Mouse (Mus musculus) ZHBTc4 (cell line): Measurements from ENCODE around the gene Syt2.

Experiments used
- DNase-seq: peaks from one replicate; pipeline ENCODE4 v3.0.0-alpha.2; 2011; ENCODE audit warnings: low read depth, low spot score

Gene Syt2

GRCm38 (mm10) chr1:134647591-134647990 is 1.1 kb downstream of the Syt2 start:
- no peak for DNase-seq

DNA sequence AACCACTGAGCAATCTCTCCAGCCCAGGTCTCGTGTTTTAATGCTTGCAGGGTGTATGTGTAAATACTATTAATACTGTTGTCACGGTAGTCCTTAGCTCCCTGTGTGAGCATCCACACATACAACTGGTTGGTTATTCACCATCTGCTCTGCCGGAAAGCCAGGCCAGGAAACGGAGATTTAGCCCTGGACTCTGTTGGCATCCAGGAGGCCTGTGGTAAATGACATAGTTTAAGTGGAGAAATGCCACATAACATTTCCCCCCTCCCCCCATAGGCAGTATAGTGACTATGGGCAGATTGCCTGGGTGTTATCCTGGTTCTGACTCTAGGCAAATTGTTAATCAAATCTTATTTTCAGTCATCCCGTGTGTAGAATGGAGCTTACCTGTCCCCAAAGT is 4.3 kb downstream of the Syt2 start:
- no peak for DNase-seq

DNA sequence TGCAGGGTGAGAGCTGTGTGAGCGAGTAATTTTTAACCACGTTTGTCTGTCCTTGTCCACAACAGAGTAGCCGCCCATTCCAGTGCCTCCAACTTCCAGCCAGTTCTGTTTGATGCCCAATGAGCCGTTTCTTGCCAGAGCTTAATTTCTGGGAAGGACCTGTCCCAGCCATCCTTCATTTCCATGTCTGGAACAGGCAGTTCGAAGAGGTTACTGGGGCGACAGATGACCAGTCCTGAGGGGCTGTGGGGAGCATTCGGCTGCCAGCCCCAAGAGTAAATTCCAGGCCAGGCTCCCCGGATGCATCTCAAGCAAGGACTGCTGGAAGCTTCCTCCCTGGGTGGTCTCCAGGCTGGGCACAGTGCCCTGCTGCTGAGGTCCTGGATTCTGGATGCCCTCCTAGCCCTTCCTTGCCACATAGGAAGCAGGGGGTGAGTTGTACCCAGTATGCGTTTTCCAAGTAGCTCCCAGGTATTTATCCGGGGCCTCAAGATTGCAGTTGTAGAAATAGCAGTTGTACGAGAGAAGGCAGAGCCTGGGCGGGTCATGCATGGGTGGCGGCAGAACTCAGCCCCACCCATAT is 4.9 kb downstream of the Syt2 start:
- no peak for DNase-seq

DNA sequence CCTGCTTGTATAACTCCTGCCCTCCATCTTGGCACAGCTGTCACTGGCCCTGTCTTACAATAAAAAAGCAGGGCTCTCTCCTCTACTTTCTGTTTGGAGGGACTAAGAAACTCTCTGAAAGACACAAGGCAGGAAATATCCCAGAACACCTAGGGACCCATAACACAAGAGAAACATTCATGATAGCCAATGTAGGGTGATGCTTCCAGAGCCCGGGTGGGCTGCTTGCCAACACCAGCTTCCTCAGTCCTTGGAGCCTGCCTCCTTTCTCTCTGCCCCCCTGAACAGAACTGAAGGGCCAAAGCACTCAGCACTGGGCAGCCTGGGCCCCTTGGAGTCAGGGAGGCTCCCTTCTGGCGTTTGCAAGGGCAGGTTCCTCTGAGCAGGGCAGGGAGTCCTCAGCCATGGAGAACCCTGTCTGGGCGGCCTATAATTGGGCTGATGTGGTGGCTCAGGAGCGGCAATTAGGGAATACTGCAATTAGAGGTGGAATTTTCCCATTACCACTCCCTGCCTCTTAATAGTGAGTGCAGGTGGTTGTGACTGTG is 5.4 kb downstream of the Syt2 start:
- no peak for DNase-seq

DNA sequence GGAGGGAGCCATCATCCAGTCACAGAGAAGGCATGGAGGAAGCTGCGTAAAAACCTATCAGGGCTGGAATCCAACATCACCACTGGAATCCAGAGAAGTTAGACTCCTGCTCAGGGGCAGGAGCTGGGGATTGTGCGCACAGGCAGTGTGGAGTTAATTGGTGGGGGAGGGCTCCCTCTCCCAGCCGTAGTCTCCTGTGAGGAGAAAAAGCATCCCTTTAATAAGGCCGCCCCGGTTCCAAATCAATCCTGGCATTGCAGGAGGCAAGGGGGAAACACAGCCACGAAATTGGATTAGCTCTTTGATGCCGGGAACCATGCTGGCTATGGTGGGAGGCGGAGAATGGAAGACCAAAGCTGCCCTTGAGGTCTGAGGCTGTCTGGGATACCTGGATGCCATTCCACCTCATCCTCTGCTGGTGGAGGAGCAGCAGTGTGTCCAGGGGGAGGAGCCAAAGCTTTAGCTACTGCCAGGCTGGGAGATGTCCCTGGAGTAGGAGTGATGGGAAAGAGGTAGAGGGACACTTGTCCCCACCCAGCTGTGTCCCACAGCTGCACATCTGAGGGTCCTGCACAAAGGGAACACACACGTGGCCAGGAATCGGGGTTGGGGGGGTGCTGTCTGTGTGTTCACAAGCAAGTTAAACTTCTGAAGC is 7.3 kb downstream of the Syt2 start:
- DNase-seq, result no peak

DNA sequence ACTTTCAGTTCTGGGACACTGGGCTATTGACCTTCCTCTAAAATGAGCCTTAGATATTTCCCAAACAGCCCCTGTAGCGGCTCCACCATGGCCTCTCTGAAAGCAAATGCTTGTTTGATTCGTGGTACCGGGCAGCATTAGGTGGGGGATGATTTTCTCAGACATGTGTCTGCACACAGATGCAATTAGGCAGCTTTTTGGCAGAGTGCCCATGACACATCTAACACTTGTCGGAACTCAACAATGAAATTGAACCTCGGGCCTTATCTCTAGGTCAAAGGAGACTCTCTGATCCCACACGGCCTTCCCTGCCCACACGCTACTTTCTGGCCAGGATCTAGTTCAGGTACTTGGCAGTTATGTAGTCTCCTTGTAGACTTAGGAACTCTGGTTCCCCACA is 12.4 kb downstream of the Syt2 start:
- DNase-seq, result no peak

- no peak for DNase-seq
These were observed 13.7 kb downstream of the Syt2 start for GRCm38 (mm10) chr1:134660163-134660562.

DNA sequence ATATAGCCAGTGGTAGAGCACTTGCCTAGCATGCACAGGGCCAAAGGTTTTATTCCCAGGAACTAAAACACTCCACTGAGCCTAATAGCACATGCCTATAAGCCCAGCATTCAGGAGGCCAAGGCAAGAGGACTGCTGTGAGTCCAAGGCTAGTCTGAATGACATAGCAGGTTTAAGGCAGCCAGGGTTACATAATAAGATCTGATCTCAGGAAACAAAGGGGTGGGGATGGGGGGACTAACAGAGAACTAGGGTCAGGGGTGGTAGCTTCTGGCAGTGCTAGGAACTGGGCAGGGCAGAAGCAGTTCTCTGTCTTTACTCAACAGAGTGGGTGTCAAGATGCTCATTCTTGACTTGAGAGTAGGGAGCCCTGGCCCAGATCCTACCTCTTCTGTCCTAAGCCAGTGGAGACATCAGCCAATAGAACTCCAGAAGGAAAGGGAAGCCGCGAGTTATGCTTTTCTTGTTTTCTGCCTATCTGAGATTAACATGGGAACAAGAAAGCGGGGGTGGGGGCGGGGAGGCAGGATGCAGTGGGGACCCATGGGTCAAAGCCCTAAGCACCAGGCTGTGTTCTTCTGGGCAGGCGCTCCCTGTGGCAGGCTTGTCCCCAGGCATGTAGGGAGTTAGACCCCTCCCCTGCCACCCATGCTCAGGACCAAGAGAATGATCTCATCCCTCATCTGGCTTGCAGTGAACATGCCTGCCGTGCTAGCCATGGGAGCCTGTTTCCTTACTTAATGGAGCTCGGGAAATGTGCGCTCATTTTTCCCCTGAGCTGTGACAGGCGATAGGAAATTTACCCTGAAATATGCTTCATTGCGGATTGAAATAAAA is 25.0 kb downstream of the Syt2 start:
- no peak for DNase-seq

DNA sequence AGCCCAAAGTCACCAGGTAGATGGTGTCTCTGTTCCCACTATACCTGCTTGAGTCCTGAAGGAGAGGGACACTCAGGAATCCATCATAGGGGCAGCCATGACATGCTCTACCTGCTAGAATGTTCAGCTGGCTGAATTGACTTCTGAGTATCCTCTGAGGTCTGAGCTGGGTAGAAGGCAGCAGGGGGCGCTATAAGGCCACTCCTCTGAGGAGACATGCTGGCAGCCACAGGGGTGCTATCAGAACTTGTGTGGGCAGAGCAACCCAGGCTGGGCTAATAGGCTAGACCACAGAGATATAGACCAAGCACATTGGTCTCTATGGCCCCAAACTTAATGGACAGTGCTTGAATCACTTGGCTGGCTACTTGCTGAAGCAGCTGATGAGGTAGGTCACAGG is 27.8 kb downstream of the Syt2 start:
- DNase-seq, result peak; percentile 37

- no peak for DNase-seq
These were observed 33.0 kb downstream of the Syt2 start for GRCm38 (mm10) chr1:134679445-134679844.

DNA sequence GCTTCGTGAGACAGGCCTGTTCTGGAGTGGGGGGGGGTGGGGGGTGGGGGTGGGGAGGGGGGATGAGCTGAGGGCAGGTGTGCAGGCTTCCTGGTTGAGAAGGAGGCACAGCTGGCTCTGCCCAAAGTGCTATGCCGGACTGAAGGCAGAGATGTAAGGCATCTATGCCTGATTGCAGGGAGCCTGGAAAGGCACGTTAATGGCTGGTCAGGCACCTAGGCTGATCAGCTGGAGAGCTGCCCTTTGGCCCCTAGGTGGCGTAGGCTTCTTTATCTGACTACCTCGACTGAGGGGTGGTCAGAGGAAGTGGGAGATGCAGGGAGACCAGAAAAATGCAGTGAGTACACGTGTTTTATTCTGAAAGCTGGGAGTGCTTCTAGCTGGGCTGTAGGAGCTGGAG is 34.1 kb downstream of the Syt2 start:
- DNase-seq, result no peak

DNA sequence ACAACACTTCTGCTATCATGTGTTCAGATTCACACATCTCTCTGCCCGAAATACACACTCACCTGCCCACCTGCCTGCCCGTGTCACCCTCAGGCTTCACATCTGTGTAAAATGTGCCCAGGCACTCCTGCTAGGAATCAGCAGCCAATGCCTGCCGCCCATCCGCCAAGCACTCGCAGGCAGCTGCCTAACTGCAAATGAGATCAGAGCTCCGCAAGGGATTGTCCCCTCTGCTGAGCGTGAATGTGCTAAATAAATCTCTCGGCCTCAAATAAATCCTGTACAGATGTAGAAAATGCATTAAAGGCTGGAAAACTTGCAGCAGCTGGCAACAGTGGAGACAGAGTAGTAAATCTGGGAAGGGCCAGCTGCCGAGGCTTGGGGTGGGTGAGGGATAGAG is 36.0 kb downstream of the Syt2 start:
- no peak for DNase-seq

DNA sequence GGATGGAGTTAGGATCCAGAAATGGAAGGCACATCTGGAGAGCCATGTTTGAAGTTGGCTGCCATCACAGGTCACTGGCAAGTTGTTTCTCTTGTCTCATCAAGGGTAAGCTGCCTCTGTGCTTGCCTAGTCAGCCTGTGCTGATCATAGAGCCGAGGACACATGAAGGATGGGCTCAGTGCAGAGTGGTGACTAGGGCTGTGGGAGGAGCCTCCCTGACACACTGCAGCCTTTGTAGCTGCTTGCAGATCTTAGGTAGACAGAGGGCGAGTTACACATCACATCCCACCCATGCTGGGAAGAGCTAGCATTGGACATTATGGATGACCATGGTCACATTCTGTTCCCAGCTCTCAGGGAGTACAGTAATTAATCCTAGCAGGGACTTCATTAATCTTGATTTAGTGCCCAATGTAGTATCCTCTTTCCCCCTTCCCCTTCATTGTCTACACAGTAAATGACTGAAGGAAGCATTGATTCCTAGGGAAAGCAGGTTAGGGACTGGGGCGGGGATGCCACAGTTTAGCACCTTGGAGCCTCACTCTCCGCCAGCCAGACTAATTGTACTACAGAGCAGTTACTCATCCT is 40.5 kb downstream of the Syt2 start:
- DNase-seq, result no peak

DNA sequence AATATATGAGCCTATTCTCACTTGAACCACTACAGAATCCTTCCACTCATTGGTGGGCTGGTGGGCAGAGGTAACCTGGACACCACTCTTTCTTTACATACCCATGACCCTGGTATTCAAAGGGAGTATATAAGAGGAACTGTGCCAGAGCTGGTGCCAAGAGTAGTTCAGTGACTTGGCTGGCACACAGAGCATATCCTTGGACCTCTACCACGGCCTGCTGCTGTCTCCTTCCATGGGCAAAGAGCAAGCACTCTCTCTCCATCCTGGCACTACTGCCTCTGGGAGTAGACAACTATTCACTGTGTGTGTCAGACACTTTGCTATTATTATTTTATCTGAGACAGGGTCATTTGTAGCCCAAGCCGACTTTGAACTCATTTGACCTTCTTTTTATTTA is 49.8 kb downstream of the Syt2 start:
- no peak for DNase-seq

GRCm38 (mm10) chr1:134697073-134697472 is 50.6 kb downstream of the Syt2 start:
- no peak for DNase-seq

GRCm38 (mm10) chr1:134697522-134698250 is 51.2 kb downstream of the Syt2 start:
- DNase-seq, result no peak

- DNase-seq, result no peak
These were observed 52.0 kb downstream of the Syt2 start for GRCm38 (mm10) chr1:134698486-134698885.

GRCm38 (mm10) chr1:134699390-134699789 is 52.9 kb downstream of the Syt2 start:
- no peak for DNase-seq

DNA sequence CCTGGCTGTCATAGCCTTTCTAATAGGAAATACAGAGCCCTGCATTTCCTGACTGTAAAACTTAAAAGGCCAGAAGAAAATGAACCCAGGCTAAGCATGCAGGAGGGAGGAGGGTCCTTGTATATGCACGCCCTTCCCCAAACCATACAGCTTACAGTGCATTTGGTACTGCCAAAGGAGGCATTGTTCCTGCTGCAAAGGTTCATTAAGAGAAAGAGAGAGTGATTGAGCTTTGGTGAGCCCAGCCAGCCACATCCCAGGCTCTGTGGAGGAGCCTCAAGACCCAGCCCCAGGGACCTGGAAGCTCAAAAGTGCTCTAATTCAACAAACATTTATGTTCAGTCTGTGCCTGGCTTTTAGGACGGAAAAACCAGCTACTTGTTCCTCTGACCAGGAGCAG is 53.7 kb downstream of the Syt2 start:
- no peak for DNase-seq

DNA sequence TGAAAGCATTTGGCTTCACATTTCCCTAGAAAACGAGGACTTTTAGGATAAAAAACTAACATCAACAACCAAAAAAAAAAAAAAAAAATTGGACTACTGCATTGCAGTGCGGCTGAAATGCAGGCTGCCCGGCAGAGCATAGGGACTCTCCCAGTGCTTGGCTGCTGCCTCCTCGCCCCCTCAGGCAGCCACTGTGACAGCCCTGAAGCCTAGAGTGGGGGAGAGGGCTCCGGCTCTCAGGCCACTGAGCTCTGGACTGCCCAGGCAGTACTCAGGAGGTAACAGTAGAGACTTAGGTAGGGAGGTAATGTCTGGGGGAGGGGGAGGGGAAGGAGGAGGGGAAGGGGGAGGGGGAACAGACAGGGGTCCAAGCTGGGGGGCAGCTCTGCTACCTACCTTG is 54.2 kb downstream of the Syt2 start:
- peak; percentile 37 for DNase-seq

DNA sequence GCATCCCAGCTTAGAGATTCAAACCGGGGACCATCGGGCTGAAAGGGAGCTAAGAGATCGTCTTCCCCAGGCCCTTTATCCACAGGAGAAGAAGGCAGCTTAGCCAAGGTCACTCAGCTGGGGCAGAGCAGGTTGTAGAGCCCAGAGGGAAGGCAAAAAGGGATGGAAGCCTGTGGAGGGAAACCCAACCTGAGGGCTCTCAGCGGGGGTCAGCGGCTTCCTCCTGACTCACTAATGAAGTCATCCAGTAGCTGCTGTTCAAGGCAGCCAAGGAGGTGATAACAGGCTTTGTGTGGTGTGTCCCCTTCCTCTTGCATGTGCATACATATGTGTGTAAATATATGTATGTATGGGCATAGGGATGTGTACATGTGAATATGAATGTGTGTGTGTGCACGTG is 54.7 kb downstream of the Syt2 start:
- peak; percentile 82 for DNase-seq

- DNase-seq, result no peak
These were observed 56.8 kb downstream of the Syt2 start for GRCm38 (mm10) chr1:134703232-134703631.
